Mouse (Mus musculus) embryo, embryonic 11.5 days (tissue): ENCODE measurements around the gene Crnkl1.

ENCODE experiments used
- DNase-seq: peaks from one replicate; pipeline ENCODE4 v3.0.0-alpha.2; 2012; ENCODE audit warnings: low read depth, low spot score

Gene Crnkl1

GRCm38 (mm10) chr2:145934339-145935231, at the start of gene Crnkl1, which contains the start of gene Cfap61:
Gene Crnkl1 (minus strand): TSS chr2:145935014.
Gene Cfap61 (plus strand): TSS chr2:145934784.
- DNase-seq = peak; percentile 88

- no peak for DNase-seq
These were observed 47.7 kb upstream of the Crnkl1 start for GRCm38 (mm10) chr2:145982317-145983045.

GRCm38 (mm10) chr2:145981699-145982112, 46.9 kb upstream of the Crnkl1 start:
- no peak for DNase-seq

DNA sequence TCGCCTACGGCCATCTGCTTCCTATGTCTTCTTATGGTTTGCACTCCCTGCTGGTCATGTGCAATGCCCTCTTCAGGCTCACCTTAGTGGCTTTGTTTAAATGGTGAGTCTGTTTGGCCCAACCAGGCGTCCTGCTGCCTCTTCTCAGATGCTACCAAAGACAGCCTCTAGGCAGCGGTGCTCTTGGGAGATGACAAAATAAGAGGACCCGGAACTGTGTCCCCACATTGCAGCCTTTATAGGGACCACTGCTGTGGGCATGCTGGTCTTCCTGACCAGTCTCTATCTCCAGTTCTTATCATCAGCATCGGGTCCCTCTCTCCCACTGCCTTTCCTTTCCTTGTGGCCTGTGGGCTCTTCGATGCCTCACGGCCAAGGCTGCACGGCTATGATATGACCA, 46.1 kb upstream of the Crnkl1 start:
- no peak for DNase-seq

DNA sequence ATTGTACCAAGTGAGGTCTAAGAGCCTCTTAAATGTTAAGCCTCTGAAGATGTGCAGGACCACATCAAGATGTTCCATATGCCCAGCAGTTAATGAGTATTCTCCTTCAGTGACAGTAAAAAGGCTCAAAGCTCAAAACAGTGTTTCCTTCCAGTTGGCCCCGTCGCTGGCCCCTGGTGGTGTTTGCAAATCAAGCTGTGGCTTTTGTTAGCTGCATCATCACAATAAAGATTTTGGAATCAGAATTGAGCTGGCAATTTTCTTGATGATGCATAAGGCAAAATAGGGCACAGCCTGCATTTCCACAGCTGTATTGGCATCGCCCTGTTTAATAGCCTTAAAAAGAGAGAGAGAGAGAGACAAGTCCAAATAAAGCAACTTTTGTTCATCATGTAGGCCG, 44.8 kb upstream of the Crnkl1 start:
- no peak for DNase-seq

DNA sequence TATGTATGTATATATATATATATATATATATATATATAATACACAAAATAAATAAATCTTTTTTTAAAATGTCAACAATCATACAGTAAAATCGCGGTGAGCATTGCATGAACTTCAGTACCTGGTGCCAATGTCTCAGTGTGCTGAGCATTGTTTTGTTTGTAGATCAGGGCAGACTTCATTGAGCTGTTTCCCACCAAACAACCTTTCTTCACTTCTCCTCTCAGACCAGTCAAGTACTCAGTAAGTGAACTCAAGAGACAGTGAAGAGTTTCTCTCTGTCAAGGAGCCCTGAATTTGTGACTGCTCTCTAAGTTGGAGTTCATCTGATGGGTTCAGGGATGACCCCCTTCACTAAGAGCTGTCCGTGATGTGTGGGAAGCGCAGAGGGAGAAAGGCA, 37.8 kb upstream of the Crnkl1 start:
- DNase-seq = no peak

DNA sequence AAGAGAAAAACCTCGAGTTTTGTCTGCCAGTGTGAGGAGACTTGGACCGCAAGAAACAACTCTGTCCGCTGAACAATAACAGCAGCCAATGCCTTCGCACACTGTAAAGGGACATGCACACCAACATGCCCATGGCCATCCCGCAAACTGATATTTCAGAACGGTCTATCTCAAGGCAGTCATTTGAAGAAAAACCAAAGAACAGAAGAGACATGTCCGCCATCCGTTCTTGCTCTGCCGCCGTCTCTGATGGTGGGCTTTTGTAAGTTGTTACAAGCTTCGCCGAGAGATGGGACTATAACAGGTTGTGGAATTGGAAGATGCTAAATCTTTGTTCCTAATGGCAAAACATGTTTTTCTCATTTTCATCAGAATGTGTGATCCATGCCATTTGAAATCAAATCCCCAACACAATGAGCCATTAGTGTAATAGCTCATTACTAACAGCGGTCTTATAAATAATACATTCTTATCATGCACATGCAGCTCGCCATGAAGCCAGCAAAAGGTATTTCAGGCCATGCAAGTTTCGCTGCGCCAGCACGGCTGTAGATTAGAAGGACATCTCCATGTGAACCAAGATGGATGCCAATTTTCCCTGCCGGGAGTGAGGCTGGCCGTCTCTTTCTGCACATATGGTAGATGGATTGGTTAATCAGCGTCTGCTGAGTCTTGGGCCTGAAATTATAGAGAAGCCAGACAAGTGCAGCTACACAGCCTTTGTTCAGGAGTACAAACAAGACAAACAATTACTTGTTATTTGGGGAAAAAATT, 36.6 kb upstream of the Crnkl1 start:
- no peak for DNase-seq

- no peak for DNase-seq
These were observed 35.9 kb upstream of the Crnkl1 start for GRCm38 (mm10) chr2:145970751-145971150.

GRCm38 (mm10) chr2:145961861-145962260, 27.0 kb upstream of the Crnkl1 start:
- no peak for DNase-seq

DNA sequence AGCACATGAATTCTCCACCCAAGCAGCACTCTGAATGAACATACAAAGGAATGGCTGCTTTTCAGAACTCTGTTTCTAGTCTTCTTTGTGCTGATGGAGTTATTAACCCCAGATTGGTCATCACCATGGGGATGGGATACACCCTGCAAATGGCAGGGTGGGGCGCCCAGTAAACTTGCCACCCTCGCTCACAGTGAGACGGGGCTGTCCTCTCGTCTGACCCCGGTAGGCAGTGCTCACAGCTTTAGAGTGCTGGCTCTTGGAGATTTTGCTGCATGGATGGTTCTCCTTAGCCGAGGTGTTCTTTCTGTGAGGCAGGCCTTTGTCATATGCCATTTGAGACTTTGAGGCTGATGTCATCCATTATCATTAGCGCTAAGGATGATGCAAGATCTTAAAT, 23.7 kb upstream of the Crnkl1 start:
- no peak for DNase-seq

DNA sequence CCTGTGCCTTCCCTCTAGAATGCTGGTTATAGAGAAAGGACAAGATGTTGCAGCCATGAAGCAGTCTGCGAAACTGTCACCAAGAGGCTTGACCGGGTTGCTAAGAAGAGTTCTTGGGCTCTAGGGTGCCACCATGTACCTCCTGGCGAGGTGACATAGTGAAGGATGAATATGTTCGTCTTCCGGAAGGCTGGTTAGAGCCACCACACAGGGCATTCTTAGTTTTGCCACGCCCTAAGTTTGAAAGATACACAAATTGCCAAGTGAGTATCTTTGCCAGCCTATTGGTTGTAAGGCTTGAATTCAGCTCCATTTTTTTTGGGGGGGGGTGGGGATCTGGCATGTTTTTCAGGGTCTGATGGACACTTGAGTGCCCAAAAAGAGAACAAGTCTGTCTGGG, 23.3 kb upstream of the Crnkl1 start:
- DNase-seq = no peak

DNA sequence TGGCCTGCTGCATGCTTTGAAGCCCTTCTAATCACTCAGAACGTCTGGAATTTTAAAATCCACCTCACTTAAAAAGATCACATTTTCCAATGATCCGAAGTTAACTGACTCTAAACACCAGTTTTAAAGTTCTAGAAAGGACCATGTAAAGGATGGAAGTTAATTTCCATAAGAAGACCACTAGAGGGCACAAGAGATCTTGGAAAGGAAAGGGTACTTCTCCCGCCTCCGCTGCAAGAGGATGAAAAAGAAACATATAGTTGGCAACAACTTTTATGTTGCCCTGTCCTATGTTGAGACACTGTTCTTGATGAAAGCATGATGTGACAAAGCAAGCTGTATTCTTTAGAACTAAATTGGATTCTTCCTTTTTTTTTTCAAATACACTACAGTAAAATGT, 22.6 kb upstream of the Crnkl1 start:
- DNase-seq = peak; percentile 23

- no peak for DNase-seq
These were observed 21.5 kb upstream of the Crnkl1 start for GRCm38 (mm10) chr2:145956318-145956717.

GRCm38 (mm10) chr2:145955844-145956243, 21.0 kb upstream of the Crnkl1 start:
- no peak for DNase-seq

- no peak for DNase-seq
These were observed 17.9 kb upstream of the Crnkl1 start for GRCm38 (mm10) chr2:145952726-145953125.

DNA sequence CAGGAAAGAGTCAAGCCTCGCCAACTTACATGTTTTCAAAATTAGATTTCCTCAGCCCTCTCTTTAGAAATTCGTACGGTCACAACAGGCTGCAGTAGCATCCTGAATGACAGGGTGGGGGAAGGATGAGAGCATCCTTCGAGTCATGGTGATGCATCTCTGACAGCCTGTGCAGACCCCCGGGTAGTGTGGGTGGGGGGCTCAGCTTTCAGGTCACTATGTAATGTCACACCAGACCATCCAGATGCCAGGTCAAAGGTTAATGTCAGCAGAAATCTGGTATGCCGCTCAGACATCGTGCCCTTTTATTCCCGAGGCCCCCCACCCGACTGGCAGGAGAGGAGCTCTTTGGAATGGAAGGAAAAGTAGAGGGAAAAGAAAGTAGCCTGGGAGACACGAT, 15.4 kb upstream of the Crnkl1 start:
- no peak for DNase-seq

- DNase-seq = no peak
These were observed 14.8 kb upstream of the Crnkl1 start for GRCm38 (mm10) chr2:145949475-145950068.

DNA sequence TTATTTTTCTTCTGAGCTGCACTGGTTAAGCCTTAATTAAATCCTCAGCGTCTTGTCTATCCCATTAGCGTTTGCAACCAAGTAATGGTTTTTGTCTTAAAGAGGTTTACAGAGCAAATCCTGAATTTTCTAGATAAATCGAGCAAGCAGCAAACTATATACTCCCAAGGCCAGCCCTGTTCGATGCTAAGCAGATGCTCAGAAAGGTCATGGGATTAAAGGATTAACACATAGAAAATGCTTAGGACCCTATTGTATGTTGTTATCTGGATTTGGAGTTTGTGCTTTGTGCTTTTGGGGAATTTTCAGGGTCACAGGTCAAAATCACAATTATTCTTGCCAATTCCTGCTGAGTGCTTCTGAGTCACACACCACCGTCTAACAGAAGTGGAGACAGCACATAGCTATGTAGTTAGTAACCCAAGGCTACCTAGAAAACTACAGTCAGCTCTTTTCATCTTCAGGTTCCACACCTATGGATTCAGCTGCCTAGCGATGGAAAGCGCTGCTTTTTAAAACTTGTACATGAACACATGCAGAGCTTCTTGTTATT, 13.7 kb upstream of the Crnkl1 start:
- DNase-seq = no peak

GRCm38 (mm10) chr2:145944286-145944685, 9.5 kb upstream of the Crnkl1 start:
- no peak for DNase-seq

DNA sequence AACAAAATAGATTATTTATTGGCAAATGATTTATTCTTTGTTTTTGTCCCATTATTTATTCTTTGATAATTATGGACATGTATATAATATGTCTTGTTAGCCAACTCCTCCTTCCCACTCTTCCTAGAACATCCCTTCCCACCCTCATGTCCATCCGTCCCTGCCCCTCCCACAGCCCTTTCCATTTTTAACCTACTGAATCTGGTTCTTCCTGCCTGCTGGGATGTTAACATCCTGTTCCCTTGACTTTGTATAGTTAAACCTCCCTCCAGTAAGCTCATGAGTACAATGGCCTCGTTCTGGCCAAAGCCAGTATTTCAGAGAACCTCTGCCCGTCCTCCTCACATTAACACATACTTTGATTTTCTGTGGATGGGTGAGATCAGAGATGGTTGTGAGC, 6.6 kb upstream of the Crnkl1 start:
- DNase-seq = no peak

- DNase-seq = no peak
These were observed 2.2 kb upstream of the Crnkl1 start for GRCm38 (mm10) chr2:145936975-145937374.
